Mouse (Mus musculus): ENCODE results near the gene Trim11.
A peak's percentile ranks its signal among the peaks of the same experiment; 100 is the strongest.

Gene Trim11

DNA sequence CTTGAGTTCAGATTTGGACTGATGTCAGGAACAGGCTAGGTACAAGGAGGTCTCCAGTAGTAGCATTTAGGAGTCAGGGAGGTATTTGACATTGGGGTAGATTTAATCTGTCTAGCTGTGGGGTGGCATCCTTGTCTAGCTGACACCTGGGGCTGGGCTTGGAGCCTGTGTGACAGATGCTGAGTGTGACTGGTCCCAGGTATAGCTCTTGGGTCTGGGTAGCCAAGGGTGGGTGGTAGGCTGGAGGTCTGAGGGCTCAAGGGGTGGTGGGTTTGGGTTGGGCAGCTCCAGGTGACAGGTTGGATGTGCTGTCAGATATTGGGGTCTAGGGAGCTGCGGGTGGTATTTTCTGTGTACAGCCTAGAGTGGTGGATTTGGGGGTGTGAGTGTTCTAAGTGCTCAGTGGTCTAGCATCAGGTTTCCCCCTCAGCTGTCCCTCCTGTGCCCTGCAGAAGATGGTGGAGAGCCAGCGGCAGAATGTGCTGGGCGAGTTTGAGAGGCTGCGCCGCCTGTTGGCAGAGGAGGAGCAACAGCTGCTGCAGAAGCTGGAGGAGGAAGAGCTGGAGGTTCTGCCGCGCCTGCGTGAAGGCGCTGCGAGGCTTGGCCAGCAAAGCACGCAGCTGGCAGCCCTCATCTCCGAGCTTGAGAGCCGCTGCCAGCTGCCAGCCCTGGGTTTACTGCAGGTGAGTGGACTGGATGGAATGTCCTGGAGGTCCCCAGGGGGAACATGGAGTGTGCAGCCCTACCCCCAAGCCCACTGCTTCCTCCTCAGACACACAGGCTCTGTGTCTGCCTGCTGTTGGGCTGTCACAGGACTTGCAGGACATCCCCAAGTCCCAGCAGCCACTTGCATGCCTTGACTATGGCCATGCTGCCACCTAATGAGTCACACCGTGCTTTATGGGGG lies 3.9 kb downstream of the Trim11 start:
- peak; percentile 47 for DNase-seq

DNA sequence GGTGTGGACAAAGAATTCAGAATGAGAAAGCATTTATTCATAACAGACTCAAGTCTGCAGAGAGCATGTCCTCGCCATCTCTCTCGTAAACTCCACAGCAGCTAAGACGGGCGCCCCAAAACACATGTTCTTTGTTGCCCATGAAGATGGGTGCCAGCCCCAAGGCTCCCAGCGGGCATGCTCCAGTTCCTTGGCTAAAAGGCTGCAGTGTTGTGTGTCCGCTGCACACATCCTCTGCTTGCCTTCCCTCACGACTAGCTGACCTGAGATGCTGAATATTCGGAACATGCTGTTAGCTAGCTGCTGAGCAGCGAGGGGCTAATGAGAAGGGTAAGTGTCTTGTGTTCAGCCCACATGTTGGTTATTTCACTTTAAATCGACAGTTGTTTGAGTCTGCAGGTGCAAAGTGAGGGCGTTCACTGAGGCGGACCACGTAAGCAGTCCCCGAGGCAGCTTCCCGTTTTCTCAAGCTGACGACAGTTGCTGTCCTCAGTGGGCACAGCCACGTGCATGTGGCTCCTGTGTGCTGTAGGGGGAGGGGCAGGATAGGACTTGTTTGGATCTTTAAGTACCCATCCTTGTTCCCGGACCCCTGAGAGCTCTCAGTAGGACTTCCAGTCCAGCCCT lies 4.7 kb downstream of the Trim11 start:
- no peak for DNase-seq

DNA sequence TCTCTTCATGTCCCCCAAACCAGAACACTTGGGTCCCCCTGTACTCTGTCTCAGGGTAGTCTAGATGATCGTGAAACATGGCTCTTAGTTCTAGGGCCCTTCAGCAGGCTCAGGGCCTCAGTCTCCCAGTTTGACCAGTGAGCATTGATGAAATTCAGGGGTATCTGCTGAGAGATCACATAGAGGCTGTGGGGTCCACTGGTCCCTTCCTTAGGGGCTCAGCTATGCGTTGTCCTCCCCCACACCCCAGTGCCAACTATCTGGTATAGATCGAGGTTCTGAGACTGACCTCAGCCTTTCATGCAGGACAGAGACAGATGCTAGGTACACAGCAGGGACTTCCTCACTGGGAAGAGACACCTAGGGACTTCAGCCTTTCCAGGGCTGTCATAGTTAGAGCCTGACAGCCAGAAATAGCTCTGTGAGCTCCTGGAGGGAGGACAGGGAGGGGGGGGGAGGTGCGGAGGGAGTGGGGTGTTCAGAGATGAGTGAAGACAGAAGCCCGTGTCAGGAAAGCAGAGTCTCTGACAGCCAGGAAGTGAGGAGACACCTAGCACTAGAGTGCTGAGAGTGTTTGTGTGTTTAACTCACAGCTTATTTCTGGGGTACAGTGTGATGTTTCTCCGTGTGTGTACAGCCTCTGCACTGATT lies 5.9 kb downstream of the Trim11 start:
- no peak for DNase-seq

DNA sequence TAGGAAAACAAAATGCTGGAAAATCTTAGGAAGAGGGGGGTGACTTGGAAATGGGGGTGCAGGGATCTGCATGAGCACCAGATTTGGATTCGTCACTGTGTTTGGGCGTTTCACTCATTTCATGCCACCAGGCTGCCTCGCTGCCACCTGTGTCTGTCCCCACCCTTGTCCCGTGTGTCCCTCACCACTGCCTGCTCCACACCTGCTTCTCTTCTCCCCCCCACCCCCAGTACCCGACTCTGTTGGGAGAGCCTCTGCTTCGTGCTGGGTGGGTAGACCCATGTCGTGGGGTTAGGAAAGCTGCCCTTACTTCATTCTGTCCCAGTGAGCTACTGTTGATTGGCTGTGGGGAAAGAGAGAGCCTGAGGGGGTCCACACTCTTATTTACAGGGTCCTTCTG lies 6.8 kb downstream of the Trim11 start:
- DNase-seq: no peak

DNA sequence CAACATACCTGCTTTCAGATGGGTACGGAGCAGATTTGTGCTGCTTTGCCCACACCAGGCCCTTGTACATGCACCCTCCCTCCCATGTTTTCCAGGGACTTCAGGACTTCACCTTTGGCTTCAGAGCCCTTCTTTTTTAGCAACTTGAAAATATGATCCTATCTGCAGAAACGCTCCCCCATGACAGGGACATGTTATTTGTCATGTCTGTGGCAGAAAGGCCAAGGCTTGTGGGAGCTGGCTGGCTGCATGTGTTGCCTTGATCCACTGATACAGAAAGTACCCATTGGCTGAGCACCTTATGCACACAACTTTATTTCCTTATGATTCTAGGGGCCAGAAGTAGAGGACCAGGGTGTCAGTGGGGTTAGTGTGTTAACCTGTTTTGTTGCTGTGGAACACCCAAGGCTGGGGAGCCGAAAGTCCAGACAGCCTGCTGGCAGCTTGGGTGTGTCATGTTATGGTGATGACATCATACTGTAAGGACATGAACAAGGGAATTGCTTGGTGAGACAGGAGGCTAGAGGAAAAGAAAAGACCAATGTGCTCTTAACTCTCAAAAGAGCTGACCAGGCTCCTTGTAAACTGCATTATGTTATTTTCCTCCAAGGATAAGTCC lies 7.5 kb downstream of the Trim11 start:
- no peak for DNase-seq

DNA sequence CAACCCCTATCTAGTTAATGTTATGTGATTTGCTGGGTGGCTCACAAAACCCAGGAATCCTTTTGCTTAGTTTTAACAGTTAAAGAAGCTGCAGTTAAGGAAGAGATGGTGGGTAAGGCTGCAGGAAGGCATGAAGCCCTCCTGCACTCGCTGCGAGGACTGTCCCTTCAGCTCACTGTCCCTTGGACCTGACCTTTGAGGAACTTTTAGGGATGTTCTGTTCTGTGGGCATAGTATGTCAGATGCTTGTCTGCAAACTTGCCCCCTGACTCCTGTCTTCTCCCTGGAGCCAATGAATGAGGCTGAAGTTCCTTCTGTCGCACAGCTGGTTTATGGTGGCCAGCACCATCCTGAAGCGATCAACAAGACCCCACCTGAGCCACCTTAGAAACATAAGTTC lies 11.3 kb downstream of the Trim11 start:
- DNase-seq: no peak

DNA sequence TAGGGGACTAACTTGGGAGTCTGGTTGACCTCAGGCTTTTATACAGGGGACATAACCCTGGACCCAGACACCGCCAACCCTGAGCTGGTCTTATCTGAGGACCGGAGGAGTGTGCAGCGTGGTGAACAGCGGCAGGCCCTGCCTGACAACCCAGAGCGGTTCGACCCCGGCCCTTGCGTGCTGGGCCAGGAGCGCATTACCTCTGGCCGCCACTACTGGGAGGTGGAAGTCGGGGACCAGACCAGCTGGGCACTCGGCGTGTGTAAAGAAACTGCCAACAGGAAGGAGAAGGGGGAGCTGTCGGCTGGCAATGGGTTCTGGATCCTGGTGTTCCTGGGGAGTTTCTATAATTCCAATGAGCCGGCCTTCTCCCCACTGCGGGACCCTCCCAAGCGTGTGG lies 12.2 kb downstream of the Trim11 start:
- no peak for DNase-seq

DNA sequence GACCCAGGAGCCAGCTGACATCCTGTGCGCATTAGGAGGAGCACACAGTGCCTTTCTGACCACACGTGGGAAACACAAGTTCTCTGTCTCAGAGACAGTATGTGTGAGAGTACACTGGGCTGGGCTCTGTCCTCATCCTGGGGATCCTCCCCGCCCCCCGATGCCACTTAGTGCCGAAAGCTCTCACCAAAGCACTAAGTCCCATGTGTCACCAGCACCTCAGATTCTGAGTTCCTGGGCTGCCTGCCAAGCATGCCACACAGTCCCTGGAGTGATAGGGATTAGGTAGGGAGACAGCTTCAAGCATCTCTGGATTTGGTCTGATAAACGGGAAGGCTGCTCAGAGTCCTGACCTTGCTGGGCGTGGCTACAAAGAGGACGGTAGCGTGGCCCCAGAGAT lies 12.9 kb downstream of the Trim11 start:
- DNase-seq: no peak

DNA sequence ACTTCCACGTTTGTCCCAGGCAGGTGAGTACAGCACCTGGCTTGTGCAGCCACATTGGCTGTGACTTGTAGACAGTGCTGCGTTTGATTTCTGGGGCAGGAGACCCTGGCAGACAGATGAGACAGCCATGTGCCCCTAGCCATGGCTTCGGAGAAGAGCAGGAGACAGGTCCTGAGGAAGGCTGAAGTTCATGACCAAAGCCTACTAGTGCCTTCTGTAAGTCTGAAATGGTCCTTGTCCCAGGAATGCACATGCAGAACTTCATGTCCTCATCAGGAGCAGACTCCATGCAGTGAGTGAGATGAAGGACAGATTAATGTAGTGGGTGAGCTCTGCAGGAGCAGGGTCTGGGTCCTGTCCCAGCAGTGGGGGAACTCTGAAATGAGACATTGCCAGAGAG lies 14.0 kb downstream of the Trim11 start:
- DNase-seq: no peak

DNA sequence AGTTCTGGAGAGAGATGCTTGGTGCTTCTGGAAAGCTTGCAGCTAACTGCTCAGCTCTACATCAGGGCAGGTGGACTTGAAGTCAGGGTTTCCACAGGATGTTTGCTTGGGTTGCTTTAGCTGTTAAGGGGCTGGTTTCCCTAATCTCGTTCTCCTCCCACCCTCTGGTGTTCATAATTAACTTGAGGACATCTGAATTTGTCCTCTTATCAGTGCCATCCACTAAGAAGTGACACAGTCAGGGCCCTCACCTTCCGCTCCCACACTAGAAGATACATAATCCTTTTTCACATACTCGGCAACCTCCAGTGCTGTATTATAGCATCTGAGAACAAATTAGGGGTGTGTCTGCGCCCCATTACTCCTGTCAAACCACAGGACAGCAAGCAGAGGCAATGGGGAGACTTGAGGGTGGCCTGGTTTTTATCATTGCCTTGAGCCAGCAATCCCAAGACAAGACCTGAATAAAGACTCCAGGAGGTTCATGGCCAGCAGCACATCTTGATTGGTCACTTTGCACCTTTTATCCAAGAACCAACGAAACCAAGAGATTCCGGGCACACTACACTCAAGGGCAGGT lies 15.3 kb downstream of the Trim11 start:
- no peak for DNase-seq

DNA sequence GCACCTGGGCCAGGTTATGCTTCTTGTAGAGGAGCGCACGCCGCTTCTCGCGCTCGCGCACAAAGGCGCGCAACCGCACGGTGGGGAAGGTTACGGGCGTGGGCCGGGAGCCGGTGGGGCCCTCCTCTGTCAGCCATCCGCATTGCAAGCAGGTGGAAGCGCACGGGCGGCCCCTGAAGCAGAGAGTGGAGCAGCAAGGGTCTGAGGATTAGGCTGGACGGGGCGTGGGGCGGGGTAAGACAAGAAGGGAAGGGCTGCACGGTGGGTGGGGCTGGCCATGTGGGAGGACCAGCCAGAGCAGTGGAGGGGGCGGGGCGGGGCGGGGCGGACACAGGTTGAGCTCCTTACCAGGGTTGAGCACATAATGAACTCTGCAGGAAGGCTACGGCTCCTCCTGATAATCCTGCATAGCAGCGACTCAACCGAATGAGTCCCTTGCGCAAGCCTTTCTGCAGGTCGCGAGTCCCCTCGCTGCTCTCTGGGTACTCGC lies 16.5 kb downstream of the Trim11 start:
- DNase-seq: peak; percentile 57

DNA sequence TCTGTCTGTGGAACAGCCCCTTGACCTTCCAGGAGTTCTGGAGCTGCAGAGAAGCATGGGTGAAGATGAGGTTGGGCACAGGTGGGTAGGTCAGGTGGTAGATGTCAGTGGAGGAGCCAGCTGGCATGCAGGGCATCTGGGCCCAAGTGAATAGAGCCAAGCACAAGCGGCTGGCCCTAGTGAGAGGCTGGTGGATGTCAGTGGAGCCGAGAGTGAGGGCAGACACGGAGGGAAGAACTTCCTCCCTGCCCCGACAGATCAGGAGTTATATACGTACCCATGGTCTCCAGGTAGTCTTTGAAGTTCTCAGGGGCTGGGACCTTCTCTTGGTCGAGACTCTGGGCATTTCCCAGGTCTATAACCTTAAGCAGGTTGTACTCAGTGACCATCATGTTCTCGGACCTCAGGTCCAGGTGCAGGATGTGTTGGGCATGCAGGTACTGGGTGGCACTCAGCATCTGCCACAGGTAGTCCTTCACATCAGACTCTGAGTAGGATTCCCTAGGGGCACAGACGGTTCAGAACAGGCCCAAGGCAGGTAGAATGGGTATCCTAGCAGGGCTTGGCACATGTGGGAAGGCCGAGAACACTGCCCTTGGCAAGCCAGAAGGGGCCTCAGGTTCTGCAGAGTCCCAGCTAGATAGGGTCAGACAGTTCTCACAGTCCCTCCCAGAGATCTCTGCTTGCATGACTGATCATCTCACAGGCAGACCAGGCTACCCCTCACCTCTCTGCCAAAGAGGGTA lies 17.3 kb downstream of the Trim11 start:
- DNase-seq: no peak

DNA sequence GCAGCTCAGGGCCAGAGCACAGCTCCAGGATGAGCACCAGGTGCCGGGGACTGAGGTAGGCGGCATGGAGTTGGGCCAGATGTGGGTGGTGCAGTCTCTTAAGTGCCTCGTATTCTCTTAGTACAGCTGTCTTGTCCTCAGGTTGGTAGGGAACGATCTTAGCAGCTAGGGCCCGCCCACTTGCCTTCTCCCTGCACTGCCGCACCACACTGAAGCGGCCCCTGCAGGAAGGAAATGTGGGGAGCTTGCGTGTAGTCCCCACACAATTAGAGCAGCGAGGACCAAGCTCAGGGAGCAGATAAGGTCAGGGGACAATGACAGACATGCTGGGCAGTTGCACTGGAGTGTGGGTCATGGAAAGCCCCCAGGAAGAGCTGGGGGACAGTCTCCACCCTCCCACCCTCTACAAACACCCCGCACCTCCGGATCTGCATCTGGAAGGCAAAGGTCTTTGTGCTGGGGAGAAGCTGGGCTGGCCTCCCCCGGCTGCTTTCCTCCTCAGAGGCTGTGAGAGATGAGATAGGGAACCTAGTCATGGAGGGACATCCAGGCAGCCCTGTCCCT lies 18.0 kb downstream of the Trim11 start:
- DNase-seq: no peak

DNA sequence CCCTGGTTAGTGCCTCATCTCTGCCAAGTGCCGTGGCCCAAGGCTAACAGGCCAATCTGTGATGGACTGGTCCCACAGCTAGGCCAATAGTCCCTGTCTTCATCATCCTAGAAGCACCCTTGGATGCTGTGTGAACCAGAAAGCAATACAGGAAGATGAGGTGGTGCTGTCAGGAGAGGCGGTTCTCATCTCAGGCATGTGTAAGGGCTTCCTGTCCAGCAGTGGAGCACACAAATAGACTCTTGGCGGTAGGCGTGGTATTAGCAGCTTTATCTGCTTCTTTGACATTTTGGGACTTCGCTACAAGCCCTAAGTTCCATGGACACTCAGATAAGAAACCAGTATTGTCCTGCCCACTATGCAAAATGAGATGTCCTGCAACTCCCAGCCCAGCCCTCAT lies 19.6 kb downstream of the Trim11 start:
- DNase-seq: no peak

DNA sequence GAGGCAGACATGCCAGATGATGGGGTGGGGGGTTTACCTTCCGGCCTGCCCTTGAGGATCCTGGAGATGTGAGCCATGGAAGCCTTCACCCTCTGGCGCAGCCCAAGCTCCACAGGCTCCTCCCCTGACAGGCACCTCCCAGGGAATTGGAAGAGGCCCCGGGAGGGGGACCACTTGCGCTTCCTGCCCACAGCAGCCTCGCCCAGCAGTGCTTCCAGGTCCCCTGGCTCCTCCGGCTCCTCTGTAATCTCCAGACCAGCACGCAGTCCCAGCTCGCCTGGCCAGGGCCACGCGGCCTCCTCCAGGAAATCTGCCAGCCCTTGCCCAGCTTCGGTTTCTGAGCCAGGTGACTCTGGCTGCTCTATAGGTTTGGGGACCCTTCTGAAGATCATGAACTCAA lies 21.3 kb downstream of the Trim11 start:
- no peak for DNase-seq

DNA sequence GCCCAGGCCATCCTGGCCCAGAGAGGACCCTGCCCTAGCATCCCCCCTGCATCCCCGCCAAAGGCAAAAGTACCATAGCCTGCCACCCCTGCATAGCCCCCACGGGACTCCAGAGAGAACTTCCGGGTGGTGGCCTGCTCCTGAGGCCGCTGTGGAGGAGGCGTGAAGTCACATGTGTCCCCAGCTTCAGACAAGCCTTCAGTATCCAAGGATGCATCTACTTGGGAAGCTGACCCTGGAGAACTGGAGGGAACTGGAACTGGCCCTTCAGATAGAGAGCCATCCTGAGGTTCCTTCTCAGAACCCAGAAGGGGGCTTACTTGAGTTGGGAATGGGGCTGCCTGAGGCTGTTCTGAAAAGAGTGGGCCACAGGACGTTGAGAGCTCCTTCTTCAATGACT lies 21.9 kb downstream of the Trim11 start:
- DNase-seq: no peak

DNA sequence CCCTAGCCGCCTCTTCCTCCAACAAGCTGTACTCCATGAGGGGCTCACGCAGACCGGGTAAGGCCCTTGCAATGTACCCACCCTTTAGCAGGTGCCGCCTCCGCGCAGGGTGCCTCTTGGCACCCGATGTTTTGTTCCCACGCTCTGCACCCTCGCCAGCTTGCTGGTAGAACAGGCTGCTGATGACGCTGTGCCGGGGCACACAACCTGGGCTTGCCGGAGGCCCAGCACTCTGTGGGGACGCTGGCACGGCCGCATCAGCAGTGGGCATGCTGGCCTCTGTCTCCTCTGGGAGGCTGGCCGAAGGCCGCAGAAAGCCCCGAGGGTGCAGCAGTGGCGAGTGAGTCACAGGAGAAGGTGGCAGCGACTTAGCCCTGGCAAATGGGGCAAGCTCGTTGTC lies 22.7 kb downstream of the Trim11 start:
- no peak for DNase-seq

DNA sequence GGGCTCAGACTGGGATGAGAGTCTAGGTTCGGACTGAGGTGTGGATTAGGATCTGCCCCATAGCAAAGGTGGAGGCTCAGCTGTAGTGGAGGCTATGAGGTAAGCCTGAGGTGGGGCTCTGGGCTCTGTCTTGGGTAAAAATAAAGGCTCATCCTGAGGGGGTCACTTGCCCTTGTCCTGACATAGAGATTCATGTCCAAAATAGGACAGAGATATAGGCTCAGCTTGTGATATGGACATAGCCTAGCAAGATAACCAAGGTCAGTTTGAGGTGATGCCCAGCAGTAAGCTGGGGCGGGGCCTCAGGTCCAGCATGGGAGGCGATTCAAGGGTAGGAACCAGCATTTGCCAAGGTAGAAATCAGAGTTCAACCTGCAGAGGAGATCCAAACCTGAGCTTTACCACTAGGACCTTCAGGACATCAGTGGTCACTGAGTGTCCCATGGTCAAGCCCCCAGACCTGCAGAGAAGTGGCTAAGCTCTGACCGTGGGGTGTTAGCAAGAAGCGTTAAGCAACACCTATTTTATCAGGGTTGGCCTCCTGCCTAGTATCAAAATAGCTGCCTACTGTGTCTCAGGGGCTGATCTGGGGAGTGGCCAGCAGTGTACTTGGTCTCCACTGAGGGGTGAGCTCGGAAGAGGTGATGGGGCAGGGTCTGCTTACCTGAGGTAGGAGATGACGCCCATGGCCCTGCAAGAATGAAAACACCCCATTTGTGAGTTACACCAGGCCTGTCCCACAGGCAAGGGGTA lies 24.6 kb downstream of the Trim11 start:
- no peak for DNase-seq

DNA sequence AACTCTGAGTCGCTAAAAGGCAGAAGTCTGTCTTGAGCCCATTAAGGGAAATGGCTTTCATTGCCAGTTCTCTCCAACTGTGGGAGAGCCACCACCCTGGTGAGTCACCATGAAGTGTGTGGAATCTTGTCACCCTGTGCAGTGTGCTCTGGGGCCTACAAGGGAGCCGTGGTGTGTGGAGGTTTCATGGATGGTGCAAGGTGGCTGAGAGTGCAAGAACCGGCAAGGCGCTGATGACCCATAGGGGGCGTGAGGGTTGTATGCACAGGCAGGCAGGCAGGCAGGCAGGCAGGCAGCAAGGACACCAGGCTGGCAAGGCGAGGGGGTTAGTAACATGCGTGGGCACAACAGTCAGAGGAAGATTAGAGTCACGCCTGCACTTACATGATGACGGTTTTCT lies 37.2 kb downstream of the Trim11 start:
- DNase-seq: no peak

DNA sequence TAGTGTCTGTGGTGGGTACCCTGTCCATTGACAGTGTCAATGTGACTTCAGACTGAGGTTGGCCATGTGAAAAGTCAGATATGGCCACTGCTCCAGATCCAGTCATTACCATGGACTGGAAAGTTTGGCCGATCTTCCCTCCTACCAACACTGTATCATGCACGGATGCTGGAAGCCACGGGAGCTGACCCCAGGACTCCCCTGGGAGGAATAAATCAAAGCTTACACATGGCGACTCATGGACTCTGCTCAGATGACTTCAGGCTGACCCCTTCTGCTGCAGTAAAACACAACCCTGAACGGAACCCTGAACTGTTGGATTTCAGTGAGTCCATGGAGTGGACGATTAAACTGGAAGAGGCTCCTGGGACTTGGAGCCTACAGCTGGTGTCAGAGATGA lies 48.5 kb downstream of the Trim11 start:
- DNase-seq: peak; percentile 15

DNA sequence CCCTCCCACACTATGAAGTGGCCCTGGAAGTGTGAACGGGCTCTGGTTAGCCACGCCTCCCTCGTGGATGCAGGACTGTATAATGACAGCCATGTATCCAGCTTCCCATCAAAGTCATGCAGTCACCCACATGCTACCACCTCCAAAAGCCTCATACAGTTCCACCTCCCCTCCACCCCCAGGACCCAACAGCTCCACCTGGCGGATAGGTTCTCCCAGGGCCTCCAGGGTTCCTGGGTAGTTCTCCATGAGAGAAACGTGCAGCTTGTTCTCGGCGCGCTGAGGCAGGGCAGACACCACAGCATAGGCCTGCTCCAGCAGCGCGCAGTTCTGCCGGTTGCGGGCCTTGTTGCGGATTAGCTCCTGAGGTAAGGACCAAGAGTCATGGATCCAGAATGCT lies 51.1 kb downstream of the Trim11 start:
- no peak for DNase-seq
